Mouse (Mus musculus) mouse embryonic stem cell (cell line): ENCODE data around the gene Hoxd12.

ENCODE experiments used
- in situ Hi-C, 2 experiments: fragments of 300-500 bp; cut with MboI; formaldehyde crosslinking; loops; 1 replicate in 1 of 2; 3 replicates in 1 of 2; pipeline ENCODE4 v1.14.3; 2019 to 2020; ENCODE audit warnings: low sequenced_read_pairs in 2 of 2, low pct_unique_long_range_greater_than_20kb in 1 of 2, mixed read lengths in 1 of 2; ENCODE audit not compliant: unreplicated experiment in 1 of 2

The Hoxd12 gene

DNA sequence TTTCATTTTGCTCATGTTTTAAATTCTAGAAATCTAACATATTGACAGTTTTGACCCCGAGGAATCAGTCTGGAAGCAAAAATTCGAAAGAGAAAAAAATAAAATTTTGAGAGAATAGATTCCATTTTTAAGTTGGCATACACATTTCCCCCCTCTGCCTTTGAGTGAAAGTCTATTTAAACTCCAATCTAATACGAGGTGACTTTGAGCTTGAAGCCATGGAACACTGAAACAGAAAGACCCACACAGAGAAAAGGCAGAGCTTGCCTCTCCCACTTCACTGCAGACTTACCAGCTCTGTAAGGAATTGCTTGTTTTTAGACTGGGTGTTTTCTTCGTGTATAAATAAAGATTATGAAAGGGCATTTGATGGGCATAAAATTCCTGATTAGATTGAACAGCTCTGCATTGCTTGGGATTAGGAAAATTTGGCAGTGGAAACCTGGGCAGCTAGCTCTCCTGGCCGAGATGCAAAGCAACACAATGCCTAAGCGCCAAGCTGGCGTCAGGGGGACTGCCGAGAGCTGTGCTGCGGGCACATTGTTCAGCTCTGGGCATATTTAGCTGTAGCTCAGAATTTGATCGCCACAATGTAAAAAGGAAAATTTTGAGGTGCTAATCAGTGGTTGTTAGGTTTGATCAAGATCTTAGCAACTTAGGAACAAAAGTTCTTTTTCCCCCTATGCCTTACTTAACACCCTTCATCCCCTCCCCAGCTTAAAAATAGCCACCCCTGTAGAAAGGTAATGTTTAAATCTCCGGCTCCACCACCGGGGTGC is 14.2 kb downstream of the Hoxd12 start:
- in situ Hi-C loops, result loop anchor here (10.0 to 25.0 kb wide), 2 partner anchors 46 to 898 kb away; no protein-coding TSS in a partner anchor

DNA sequence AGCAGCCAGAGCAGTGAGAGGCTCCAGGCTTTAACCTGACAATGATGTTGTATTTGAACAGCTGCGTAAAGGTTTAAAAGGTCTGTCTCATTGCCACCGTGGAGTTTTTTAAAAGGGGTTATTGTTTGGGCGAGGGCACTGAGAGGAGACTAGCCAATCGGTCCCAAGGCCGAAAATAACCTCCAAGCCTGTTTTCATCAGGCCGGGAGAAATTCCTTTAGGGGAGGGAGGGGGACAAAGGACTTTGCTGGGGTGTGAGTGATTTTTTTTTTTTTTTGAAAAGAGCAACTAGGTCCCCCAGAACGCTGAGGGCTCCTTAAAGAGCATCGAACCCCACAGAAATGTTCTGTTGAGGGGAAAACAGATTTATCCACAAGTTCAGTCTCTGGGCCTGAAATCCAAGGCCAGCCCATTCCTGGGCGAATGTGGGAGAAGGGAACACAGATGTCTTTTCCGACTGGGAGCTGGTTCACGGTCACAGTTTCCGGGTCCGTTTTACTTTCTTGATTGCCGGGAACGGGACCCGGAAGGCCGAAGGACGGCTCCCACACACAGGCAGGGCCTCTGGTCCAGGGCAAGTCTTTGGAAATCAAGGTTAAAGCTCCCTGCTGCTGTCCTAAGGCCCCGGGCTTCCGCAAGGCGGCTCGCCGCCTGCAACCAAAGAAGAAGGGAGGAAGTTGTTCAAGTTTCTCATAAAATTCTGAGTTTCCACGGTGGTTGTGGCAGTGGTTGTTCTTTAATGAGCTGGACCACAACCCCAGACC is 14.9 kb downstream of the Hoxd12 start:
- in situ Hi-C loops, result loop anchor here (10.0 to 25.0 kb wide), 4 partner anchors 45 to 898 kb away; no protein-coding TSS in a partner anchor

DNA sequence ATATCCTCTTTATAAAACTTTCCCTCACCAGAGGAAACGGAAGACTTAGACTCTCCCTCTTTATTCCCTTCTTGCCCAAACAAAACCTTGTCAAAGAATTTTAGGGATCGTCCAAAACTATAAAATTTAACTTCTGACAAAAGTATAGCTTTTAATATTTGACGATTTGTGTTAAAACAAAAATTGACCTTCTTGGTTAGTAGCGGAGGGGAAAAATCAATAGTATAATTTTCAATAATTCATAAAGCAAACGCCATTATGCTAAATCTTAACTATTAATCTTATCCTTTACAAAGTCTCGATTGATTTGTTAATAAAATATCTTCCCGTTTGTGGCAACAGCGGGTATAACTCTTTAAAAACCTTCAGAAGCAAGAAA is 15.5 kb downstream of the Hoxd12 start:
- in situ Hi-C loops, result loop anchor here (10.0 to 25.0 kb wide), 3 partner anchors 274 to 897 kb away; no protein-coding TSS in a partner anchor

DNA sequence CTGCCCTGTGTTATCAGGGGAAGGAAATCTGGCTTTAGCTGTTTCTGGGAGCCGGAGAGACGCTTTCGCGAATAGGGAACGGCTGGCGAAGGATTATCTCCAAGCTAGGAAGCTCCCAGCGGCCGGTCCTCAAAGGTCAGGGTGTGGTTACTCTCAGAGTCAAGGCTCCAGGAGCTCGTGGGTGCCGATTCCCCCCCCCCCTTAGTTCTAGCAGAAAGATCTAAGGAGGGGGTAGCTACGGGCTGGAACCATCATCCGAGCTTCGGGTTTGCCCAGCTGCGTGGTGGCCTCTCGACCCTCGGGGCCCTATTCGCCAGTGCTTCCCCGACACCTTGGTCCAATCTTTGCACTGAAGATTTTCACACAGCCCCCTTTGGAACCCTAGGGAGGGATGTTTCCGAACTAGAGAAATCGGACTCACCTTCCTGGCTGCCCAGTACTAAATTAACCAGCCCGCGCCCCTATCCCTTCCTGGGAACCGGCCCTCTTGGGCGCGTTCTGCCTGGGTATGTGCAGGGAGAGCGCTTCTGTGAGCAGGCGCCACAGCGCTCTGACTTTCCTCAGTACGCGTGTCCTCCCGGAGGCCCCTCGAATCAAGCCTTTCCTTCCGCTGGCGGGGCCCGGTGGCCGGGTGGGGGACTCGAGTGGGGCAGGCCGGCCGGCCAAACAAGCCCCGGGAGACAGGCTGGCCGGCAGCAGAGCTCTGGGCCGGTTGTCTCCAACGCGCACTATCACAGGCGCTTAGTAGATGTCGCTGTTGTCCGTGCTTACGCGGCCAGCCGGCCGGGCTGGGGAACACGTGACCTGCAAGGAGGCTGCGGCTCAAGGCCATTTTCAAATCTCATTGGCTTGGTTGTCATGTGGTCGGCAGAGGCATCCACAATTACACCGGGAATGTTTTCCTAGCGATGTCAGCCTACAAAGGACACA is 16.5 kb downstream of the Hoxd12 start, which contains the start of gene Hoxd10:
Gene Hoxd10 (plus strand): TSS at position 903 of the 930 bp plus-strand sequence.
- in situ Hi-C loops, result loop anchor here (10.0 to 25.0 kb wide), 3 partner anchors 274 to 896 kb away; no protein-coding TSS in a partner anchor

DNA sequence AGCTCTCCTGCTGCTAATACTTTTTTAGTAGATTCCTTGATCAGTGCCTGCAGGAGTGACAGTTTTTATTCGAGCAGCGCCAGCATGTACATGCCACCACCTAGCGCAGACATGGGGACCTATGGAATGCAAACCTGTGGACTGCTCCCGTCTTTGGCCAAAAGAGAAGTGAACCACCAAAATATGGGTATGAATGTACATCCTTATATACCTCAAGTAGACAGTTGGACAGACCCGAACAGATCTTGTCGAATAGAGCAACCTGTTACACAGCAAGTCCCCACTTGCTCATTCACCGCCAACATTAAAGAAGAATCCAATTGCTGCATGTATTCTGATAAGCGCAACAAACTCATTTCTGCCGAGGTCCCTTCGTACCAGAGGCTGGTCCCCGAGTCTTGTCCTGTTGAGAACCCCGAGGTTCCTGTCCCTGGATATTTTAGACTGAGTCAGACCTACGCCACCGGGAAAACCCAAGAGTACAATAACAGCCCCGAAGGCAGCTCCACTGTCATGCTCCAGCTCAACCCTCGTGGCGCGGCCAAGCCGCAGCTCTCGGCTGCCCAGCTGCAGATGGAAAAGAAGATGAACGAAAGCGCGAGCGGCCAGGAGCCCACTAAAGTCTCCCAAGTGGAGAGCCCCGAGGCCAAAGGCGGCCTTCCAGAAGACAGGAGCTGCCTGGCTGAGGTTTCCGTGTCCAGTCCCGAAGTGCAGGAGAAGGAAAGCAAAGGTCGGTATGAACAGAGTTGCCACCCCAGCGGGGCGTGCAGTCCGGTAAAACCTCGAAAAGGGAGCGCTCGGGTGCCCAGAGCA is 17.4 kb downstream of the Hoxd12 start:
- in situ Hi-C loops, result loop anchor here (10.0 to 25.0 kb wide), 3 partner anchors 273 to 895 kb away; no protein-coding TSS in a partner anchor

DNA sequence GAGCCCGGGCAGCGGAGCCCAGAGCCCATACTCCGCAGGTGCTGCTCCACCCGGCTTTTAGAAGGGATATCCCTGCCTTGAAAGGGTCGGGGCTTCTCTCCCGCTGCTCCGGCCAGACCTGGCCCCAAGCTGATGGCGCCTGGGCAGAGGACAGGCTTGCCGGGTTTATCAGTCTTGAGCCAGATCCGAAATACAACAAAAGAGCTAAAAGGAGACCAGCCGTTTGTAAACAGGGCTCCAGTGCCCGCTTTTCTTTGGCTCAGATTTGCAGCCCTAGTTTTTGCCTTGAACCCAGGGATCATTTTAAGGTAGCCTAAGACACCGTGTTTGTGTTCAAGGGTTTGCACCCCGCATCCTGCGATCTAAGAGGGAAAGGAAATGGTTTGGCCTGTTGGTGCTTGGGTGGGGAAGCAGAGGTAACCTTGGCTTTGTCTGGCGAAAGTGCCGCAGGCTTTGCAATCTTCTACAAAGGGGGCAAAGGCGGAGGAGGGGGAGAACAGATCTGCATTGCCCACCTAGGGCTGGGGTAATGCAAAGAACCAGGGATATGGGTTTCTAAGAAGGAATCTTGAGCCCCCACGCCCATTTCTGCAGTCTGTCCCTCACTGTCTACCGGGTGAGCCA is 18.1 kb downstream of the Hoxd12 start:
- in situ Hi-C loops, result loop anchor here (10.0 to 25.0 kb wide), 3 partner anchors 272 to 894 kb away; no protein-coding TSS in a partner anchor

DNA sequence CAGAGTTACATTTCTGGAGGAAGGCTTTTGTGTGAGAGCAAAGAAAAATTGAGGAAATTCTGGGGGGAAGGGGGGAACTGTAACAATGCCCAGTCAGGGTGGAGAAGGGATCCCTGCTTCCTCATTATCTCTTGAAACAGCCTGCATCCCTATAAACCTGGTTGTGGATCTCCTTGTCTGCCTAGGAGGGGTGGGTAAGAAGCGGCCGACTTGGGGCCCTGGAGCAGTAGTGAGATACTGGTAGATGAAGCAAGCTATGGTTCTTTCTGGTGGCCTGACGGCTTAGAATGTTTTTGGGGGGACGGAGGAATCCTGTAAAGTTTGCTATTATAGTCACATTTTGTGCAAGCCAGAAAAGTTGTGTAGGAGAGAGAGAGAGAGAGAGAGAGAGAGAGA is 18.6 kb downstream of the Hoxd12 start:
- in situ Hi-C loops, result loop anchor here (10.0 to 25.0 kb wide), 3 partner anchors 271 to 894 kb away; no protein-coding TSS in a partner anchor

DNA sequence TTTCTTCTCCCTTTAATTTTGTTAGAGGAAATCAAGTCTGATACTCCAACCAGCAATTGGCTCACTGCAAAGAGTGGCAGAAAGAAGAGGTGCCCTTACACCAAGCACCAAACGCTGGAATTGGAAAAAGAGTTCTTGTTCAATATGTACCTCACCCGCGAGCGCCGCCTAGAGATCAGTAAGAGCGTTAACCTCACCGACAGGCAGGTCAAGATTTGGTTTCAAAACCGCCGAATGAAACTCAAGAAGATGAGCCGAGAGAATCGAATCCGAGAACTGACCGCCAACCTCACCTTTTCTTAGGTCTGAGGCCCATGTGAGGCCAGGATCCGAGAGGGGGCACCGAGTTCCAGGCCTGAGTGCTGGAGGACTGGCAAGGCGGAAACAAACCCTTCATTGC is 19.3 kb downstream of the Hoxd12 start:
- in situ Hi-C loops, result loop anchor here (10.0 to 25.0 kb wide), 3 partner anchors 271 to 893 kb away; no protein-coding TSS in a partner anchor

DNA sequence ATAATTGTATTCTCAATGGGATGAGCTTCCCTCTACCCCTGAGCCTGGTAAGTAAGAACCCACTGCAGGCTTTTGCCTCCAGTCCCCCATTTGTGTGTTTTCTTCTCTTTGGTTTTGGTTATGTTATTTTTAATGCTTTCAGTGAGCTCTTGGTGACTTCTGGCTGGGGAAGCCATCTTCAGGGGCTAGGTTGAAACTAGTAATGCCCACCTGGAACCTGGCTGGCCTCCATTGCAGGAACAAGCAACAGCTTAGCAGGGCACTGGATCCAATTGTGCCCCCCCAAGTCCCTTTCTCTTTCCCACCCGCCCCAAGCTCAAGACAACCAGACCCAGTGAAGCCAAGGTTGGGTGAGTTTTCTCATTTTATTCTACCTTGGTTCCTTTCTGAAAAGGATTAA is 20.6 kb downstream of the Hoxd12 start:
- in situ Hi-C loops, result loop anchor here (10.0 to 25.0 kb wide), 3 partner anchors 269 to 892 kb away; no protein-coding TSS in a partner anchor

DNA sequence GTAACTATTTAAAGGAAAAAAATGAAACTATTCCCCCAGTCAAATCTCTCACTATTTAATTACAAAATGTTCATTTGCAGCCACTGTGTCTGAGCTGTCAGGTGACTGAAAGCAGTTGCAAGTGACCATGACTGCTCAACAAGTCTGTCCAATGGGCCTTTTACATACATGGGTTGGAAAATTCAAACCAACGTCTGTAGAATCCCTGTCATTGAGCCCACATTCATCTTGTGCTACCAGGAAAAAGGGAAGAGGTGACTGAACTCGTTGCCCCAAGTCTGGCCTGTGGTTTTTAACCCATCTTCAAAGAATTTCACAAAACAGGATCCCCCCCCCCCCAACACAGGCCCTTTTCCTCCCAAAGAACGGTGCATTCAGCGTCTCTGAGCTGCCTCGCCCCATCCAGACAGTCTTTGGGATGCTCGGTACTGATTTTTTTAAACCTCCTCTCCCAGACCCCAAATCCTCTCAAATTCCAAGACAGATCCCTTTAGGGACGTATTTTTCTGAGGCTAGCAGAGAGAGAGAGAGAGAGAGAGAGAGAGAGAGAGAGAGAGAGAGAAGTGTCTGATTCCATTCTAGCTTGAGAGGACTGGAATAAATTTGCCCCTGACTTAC is 21.1 kb downstream of the Hoxd12 start:
- in situ Hi-C loops, result loop anchor here (10.0 to 25.0 kb wide), 3 partner anchors 269 to 891 kb away; no protein-coding TSS in a partner anchor

DNA sequence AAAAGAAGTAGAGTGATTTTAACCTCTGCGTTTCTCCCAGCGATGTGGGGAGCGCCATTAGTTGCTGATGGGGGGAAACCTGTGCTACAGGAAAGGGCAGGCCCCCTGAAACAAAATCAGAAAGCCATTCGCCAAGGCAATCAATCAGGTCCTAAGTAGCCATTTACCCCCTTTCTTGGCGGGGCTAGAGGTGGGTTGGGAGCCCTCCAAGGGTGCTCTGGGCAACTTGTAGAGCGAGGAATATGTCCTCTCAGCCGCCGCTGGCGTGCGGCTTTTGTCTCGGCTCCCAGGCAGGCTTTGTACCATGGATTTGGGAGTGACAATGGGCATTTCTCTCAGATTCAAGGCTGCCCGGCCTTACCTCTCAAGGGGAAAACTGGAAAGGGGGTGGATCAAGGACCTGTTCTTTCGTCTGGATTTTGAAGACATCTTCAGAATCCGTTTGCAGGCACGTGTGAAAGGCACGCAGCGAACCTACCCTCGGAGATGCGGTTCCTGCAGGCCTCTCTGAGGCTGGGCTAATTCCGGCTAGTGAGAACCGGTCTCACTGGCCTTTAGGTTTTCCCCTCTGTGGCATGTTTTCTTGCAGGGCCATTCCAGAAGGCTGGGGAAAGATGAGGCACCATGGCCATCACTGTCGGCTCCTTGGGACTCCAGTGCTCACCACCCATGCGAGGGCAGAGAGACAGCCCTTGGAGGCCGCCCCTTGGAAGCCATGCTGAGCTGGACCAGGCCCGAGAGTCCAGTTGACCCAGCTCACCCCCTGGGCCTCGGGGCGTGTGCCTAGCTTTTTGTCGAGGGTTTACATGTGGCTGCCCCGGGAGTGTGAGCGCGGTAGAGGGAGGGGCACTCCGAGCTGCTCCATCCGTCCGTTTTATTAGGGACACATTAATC is 21.9 kb downstream of the Hoxd12 start:
- in situ Hi-C loops, result loop anchor here (10.0 to 25.0 kb wide), 3 partner anchors 268 to 891 kb away; no protein-coding TSS in a partner anchor

DNA sequence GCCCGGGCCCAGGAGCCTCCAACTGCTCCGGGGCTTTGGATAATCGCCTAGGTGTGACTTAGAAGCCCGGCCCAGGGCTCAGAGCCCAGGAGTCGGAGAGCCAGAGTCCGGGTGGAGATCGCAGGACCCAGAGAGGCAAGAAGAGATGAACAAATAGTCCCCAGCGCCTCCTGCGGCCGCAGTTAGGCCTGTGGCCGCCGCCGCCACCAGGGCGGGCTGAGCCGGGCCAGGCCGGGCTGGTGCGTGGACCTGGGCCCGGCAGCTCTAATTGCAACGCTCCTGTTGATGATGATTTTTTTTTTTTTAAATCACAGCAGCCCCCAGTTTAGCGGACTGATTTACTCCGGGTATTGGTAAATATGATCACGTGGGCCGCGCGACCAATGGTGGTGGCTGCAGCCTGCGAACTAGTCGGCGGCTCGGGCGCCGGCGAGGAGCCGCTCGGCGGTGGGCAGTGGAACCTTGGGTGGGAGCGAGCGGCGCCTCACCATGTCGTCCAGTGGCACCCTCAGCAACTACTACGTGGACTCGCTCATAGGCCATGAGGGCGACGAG is 22.8 kb downstream of the Hoxd12 start, which contains the start of gene Hoxd9:
Gene Hoxd9 (plus strand): TSS at position 161 of the 555 bp plus-strand sequence.
- in situ Hi-C loops, result loop anchor here (10.0 to 25.0 kb wide), 3 partner anchors 267 to 890 kb away; no protein-coding TSS in a partner anchor

DNA sequence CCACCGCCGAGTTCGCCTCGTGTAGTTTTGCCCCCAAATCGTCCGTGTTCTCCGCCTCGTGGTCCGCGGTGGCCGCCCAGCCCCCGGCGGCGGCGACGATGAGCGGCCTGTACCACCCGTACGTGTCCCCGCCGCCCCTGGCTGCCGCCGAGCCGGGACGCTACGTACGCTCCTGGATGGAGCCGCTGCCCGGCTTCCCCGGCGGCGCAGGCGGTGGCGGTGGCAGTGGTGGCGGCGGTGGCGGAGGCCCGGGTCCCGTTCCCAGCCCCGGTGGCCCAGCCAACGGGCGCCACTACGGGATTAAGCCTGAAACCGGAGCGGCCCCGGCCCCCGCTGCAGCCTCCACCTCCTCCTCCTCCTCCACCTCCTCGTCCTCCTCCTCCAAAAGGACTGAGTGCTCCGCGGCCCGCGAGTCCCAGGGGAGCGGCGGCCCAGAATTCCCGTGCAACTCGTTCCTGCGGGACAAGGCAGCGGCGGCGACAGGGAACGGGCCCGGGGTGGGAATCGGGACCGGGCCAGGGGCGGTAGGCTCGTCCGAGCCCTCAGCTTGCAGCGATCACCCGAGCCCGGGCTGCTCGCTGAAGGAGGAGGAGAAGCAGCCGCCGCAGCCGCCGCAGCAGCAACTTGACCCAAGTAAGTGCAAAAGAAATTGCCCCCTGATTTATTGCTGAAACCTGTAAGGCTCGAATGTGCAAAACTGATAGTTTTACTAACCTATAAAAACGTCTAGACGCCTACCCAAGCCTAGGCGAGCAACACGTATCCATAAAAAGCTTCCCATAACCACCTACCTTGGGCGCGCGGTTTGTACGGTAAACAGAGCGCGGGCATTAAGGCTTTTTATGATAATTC is 23.6 kb downstream of the Hoxd12 start:
- in situ Hi-C loops, result loop anchor here (10.0 to 25.0 kb wide), 3 partner anchors 266 to 889 kb away; no protein-coding TSS in a partner anchor

DNA sequence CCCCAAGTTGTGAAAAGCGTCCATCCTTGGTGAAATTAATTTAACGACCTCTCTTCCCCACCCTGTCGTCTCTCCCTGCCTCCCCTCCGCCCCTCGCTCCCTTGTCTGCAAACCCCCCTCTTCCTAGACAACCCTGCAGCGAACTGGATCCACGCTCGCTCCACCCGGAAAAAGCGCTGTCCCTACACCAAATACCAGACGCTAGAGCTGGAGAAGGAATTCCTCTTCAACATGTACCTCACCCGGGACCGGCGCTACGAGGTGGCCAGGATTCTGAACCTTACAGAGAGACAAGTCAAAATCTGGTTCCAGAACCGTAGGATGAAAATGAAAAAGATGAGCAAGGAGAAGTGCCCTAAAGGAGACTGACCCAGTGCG is 24.2 kb downstream of the Hoxd12 start:
- in situ Hi-C loops, result loop anchor here (10.0 to 25.0 kb wide), 3 partner anchors 266 to 888 kb away; no protein-coding TSS in a partner anchor
